Mouse (Mus musculus) embryonic facial prominence, embryonic 15.5 days (tissue): ENCODE measurements at regions not wholly inside any gene's neighbourhood (a gene's known extent, or its start where the extent isn't known, plus 50 kb on each side); places are given as distances from the start of the nearest gene placed in this dataset.

Experiments used
- ATAC-seq: fragments of 200-750 bp; cut with Nextera tagmentation; 2 replicates; pipeline ENCODE4 v1.8.0; 2017; ENCODE audit warnings: low read depth, moderate TSS enrichment; ENCODE audit not compliant: insufficient number of reproducible peaks, low FRiP score, low TSS enrichment
- H3K27ac ChIP-seq: fragments of 300-500 bp; sonication (generic); replicated peaks from 2 replicates; pipeline ENCODE4 v1.5.1; 2015; ENCODE audit warnings: mild to moderate bottlenecking, inconsistent platforms
- H3K27me3 ChIP-seq: fragments of 300-500 bp; sonication (generic); 2 replicates; pipeline ENCODE4 v1.6.1; 2015; ENCODE audit warnings: inconsistent platforms
- H3K36me3 ChIP-seq: fragments of 300-500 bp; sonication (generic); 2 replicates; pipeline ENCODE4 v1.6.1; 2015; ENCODE audit warnings: mild to moderate bottlenecking, inconsistent platforms
- H3K4me1 ChIP-seq: fragments of 300-500 bp; sonication (generic); 2 replicates; pipeline ENCODE4 v1.6.1; 2015; ENCODE audit warnings: inconsistent platforms
- H3K4me2 ChIP-seq: fragments of 300-500 bp; sonication (generic); replicated peaks from 2 replicates; pipeline ENCODE4 v1.6.1; 2015; ENCODE audit warnings: mild to moderate bottlenecking, inconsistent platforms
- H3K4me3 ChIP-seq: fragments of 300-500 bp; sonication (generic); replicated peaks from 2 replicates; pipeline ENCODE4 v1.5.1; 2015; ENCODE audit warnings: mild to moderate bottlenecking, inconsistent platforms
- H3K9ac ChIP-seq: fragments of 300-500 bp; sonication (generic); 2 replicates; pipeline ENCODE4 v1.6.1; 2015; ENCODE audit warnings: inconsistent platforms
- H3K9me3 ChIP-seq: fragments of 300-500 bp; sonication (generic); replicated peaks from 2 replicates; pipeline ENCODE4 v1.6.1; 2016; ENCODE audit warnings: inconsistent platforms
- WGBS: fragments of 180-500 bp; shearing (Covaris S2); methylation state at CpG from one replicate; pipeline ENCODE4 v1.1.7; 2015; 5-methylcytosine and 5-hydroxymethylcytosine counted together

- Histone ChIP-seq H3K4me2 (no peak overlapping the region), H3K27me3 (no peaks in the 10 kb centered on the region), H3K9ac (no peak overlapping the region), H3K27ac (no peak overlapping the region), H3K36me3 (no peaks in the 10 kb centered on the region), H3K4me3 (no peak overlapping the region), H3K9me3 (no peaks in the 10 kb centered on the region), H3K4me1 (peaks cover 3% of the 10 kb centered on the region; the same call in 1 of the 2 replicates)
- WGBS = 71% methylated on average over 7 of the region's 7 CpGs
- no peak for ATAC-seq
These were observed 234.7 kb downstream of the Fam49a start for GRCm38 (mm10) chr12:12496593-12497141.

DNA sequence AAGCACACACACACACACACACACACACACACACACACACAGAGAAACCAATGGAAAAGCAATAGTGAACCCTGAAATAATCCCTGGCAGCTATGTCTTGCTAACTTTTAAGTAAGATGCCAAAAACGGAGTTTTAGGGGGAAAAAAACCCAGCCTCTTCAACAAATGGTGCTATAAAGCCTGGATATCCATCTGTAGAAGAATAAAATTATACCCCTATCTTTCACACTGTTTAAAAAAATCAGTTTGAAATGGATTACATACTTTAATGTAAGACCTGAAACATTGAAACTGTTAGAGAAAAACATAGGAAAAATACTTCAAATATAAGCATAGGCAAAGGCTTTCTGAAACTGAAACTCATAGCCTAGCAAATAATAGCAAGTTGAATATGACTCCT, 228.2 kb downstream of the Fam49a start:
- WGBS = 76% methylated on average over 1 of the region's 1 CpGs
- no peak for ATAC-seq
- H3K27me3 ChIP-seq = no peaks in the 10 kb centered on the region
- H3K27ac ChIP-seq = no peak overlapping the region
- no peak overlapping the region for H3K4me2 ChIP-seq
- no peaks in the 10 kb centered on the region for H3K4me1 ChIP-seq
- H3K9me3 ChIP-seq = no peaks in the 10 kb centered on the region
- H3K4me3 ChIP-seq = no peak overlapping the region
- H3K36me3 ChIP-seq = no peaks in the 10 kb centered on the region
- no peak overlapping the region for H3K9ac ChIP-seq

DNA sequence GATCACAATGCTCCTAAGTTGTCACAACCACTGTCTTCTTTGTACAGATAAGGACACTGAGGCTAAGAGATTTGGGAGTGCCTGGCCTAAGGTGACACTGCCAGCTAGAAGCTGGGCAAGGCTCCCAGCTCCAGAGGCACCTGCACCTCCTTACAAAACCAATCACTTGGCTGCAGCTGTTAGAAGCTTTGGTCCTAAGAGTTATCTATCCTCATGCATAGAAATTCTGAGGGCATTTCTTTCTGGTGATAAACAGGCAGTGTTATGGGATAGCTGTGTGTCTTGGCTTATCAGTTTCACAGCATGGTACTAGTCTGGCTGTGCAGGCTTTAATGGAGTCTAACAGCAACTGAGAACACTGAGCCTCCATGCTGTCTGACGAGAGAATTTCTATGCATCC, 226.2 kb downstream of the Fam49a start:
- H3K4me1 ChIP-seq = no peaks in the 10 kb centered on the region
- no peak overlapping the region for H3K4me3 ChIP-seq
- no peaks in the 10 kb centered on the region for H3K9me3 ChIP-seq
- 85% methylated on average over 1 of the region's 1 CpGs for WGBS
- no peak for ATAC-seq
- no peak overlapping the region for H3K27ac ChIP-seq
- no peaks in the 10 kb centered on the region for H3K36me3 ChIP-seq
- no peak overlapping the region for H3K4me2 ChIP-seq
- H3K27me3 ChIP-seq = no peaks in the 10 kb centered on the region
- no peak overlapping the region for H3K9ac ChIP-seq

- Histone ChIP-seq H3K36me3 (no peaks in the 10 kb centered on the region), H3K4me2 (no peak overlapping the region), H3K27ac (no peak overlapping the region), H3K4me3 (no peak overlapping the region), H3K9ac (no peak overlapping the region), H3K27me3 (no peaks in the 10 kb centered on the region), H3K9me3 (no peaks in the 10 kb centered on the region), H3K4me1 (no peaks in the 10 kb centered on the region)
- ATAC-seq = no peak
- WGBS = 85% methylated on average over 1 of the region's 1 CpGs
These were observed 224.9 kb downstream of the Fam49a start for GRCm38 (mm10) chr12:12486656-12487356.

DNA sequence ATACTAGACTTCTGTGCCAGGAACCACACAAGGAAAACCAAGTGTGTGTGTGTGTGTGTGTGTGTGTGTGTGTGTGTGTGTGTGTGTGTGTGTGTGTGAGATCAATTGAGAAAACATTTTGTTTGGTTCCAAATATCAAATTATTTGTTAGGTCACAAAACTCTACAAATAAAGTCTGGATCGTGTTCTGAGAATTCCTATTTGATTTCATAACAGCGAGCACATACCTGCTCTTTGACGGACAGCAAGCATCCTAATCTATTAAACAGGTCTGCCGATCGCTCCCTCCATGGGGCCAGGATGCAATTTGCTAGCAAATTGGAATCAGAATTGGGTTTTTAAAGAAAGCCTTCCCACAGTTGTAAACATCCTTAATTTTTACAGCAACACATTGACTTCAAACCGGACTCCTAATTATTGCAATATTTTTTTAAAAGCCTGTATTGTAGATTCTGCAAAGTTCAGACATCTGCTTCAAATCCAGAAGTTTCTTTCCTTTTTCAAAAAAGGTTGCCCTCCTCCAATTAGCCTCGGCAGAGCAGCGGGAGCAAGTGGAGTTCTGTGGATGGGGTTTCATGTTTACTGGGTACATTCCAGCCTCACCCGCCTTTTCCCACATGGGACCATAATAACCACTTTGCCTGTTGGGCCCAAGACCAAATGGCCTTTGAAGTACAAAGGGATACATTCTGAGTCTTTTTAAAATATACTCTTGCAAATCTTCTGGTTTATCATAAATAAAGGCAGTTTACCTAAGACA, 223.2 kb downstream of the Fam49a start:
- ATAC-seq = peak; percentile 70
- Histone ChIP-seq H3K4me2 (no peak overlapping the region), H3K27me3 (no peaks in the 10 kb centered on the region), H3K9me3 (no peaks in the 10 kb centered on the region), H3K4me3 (no peak overlapping the region), H3K4me1 (no peaks in the 10 kb centered on the region), H3K36me3 (no peaks in the 10 kb centered on the region), H3K27ac (no peak overlapping the region), H3K9ac (no peak overlapping the region)
- WGBS = 30% methylated on average over 9 of the region's 9 CpGs

GRCm38 (mm10) chr12:12480451-12480850, 218.5 kb downstream of the Fam49a start:
- Histone ChIP-seq H3K4me1 (no peaks in the 10 kb centered on the region), H3K9me3 (no peaks in the 10 kb centered on the region), H3K9ac (no peak overlapping the region), H3K4me2 (no peak overlapping the region), H3K27ac (no peak overlapping the region), H3K4me3 (no peak overlapping the region), H3K36me3 (no peaks in the 10 kb centered on the region), H3K27me3 (no peaks in the 10 kb centered on the region)
- ATAC-seq = no peak
- WGBS = 88% methylated on average over 2 of the region's 2 CpGs

DNA sequence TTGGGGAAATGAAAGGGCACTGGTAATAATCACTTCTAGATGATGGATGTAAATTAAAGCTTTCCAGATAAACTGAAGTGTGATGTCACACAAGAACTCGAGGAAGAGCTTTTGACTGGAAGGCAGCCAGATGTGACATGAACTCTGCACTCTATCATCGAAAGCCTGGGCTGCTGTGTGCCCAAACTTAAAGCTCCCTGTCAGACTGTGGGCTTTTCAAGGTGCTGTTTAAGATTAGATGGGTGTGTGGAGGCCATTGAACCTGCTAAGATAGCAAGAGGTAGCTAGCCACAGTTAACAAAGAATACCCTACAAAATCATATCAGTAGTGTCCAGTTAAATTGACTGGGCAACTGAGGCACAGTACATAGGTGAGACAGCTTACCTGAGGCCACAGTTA, 190.1 kb downstream of the Fam49a start:
- no peaks in the 10 kb centered on the region for H3K36me3 ChIP-seq
- H3K27me3 ChIP-seq = no peaks in the 10 kb centered on the region
- no peaks in the 10 kb centered on the region for H3K9me3 ChIP-seq
- 56% methylated on average over 2 of the region's 2 CpGs for WGBS
- no peak overlapping the region for H3K9ac ChIP-seq
- H3K4me1 ChIP-seq = no peaks in the 10 kb centered on the region
- no peak overlapping the region for H3K27ac ChIP-seq
- ATAC-seq = no peak
- no peak overlapping the region for H3K4me2 ChIP-seq
- no peak overlapping the region for H3K4me3 ChIP-seq

DNA sequence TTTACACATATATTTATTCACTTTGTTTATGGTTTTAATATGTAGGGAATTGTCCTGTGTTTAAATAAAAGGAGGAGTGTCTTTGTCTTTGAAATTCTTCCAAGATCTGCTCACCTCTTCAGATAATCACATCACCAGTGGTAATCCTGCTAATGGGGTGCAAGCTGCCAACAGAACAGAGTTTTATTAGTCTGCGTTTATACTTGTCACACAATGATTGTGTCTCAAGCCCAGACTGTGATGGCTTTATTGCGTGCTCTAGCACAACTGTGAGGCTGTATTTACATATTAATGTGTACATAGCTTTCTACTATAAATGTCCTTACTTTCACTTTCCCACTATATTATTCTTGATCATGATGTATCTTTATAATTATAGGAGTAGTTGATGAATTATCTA, 184.8 kb downstream of the Fam49a start:
- no peaks in the 10 kb centered on the region for H3K4me1 ChIP-seq
- H3K36me3 ChIP-seq = no peaks in the 10 kb centered on the region
- no peak for ATAC-seq
- H3K27ac ChIP-seq = no peak overlapping the region
- H3K27me3 ChIP-seq = no peaks in the 10 kb centered on the region
- H3K4me3 ChIP-seq = no peak overlapping the region
- H3K4me2 ChIP-seq = no peak overlapping the region
- no peaks in the 10 kb centered on the region for H3K9me3 ChIP-seq
- WGBS = 76% methylated on average over 2 of the region's 2 CpGs
- no peak overlapping the region for H3K9ac ChIP-seq

DNA sequence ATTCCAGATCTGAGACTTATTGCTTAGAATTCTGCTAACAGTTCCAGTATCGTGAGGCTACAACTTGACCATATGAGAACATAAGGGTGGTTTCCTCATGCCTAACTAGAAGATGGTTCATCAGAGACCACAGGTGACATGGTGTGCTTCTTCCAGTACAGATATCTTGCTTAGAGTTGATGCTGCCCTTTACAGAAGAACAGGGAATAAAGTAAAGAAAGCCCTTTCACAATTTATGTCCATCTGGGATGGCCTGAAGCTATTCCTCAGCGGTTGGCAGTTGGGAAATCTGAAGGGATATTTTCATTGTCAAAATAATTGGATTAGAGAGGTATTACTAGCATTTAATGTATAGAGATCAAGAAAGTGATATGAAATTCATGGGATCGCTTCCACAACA, 184.3 kb downstream of the Fam49a start:
- Histone ChIP-seq H3K9me3 (no peaks in the 10 kb centered on the region), H3K4me3 (no peak overlapping the region), H3K4me2 (no peak overlapping the region), H3K9ac (no peak overlapping the region), H3K27ac (no peak overlapping the region), H3K36me3 (no peaks in the 10 kb centered on the region), H3K4me1 (no peaks in the 10 kb centered on the region), H3K27me3 (no peaks in the 10 kb centered on the region)
- 70% methylated on average over 3 of the region's 3 CpGs for WGBS
- ATAC-seq = no peak

DNA sequence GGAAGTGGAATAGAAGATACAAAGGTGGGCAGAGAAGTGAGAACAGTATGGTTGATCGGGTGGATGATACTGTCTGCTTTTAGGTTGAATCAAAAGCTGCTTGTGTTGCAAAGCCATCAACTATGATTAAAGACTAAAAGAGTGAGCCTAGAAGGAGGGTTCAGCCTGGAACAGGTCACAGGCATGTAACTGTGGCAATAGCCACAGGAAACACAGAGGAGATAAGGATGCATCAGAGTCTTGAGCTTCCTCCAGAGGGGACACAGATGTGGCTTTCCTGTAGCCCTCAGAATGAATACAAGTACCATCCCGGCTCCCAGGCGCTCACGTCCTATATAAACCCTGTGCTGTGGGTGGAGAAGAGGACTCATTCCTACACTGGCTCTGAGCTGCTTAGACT, 180.9 kb downstream of the Fam49a start:
- no peak overlapping the region for H3K4me2 ChIP-seq
- H3K9ac ChIP-seq = no peak overlapping the region
- no peaks in the 10 kb centered on the region for H3K36me3 ChIP-seq
- no peaks in the 10 kb centered on the region for H3K4me1 ChIP-seq
- no peak for ATAC-seq
- H3K27me3 ChIP-seq = no peaks in the 10 kb centered on the region
- no peak overlapping the region for H3K4me3 ChIP-seq
- WGBS = 92% methylated on average over 4 of the region's 4 CpGs
- H3K27ac ChIP-seq = no peak overlapping the region
- H3K9me3 ChIP-seq = no peaks in the 10 kb centered on the region

GRCm38 (mm10) chr12:12436379-12436778, 174.4 kb downstream of the Fam49a start:
- H3K9me3 ChIP-seq = no peaks in the 10 kb centered on the region
- no peak overlapping the region for H3K27ac ChIP-seq
- no peak for ATAC-seq
- no peak overlapping the region for H3K4me3 ChIP-seq
- H3K4me2 ChIP-seq = no peak overlapping the region
- H3K9ac ChIP-seq = no peak overlapping the region
- 83% methylated on average over 1 of the region's 1 CpGs for WGBS
- H3K4me1 ChIP-seq = no peaks in the 10 kb centered on the region
- H3K36me3 ChIP-seq = no peaks in the 10 kb centered on the region
- H3K27me3 ChIP-seq = no peaks in the 10 kb centered on the region
